In genomic region chr2:166487688-166488087, GRCm38 (mm10) we compare ENCODE assay signal across 9 mouse cellular contexts.
DNase-seq lines count a peak whose midpoint lies in the region; ATAC-seq and TF ChIP-seq lines count a peak whose summit lies in the region.
"Had no signal": no experiment of that assay in that cellular context is flagged by ENCODE, and none has a peak within 500 bp of the region (broad histone marks: within the 10 kb centered on the region; RNA-seq: fewer than 3 reads in every experiment).

No protein-coding gene starts in this region.

- no peak overlapping the region for H3K9ac ChIP-seq in heart, embryonic 15.5 days
- 0 out of 2 replicates have a peak overlapping the region, but pooled peaks have one; percentile 4 for H3K9ac ChIP-seq in midbrain, embryonic 11.5 days (ENCODE audit: low read length)
- H3K9ac ChIP-seq in midbrain, embryonic 16.5 days (ENCODE audit: low read depth, low read length) = no peak overlapping the region
- H3K9ac ChIP-seq in liver, postnatal 0 days (replicated peaks) = no peak overlapping the region
- H3K9ac ChIP-seq: liver, embryonic 15.5 days had no signal

- no peak overlapping the region for H3K4me2 ChIP-seq in heart, embryonic 15.5 days
- no peak overlapping the region for H3K4me2 ChIP-seq in midbrain, embryonic 11.5 days
- H3K4me2 ChIP-seq in midbrain, embryonic 16.5 days (ENCODE audit: low read length) = no peak overlapping the region
- no peak overlapping the region for H3K4me2 ChIP-seq in liver, postnatal 0 days (ENCODE audit: low read depth, low read length)
- H3K4me2 ChIP-seq: liver, embryonic 15.5 days had no signal

- H3K4me3 ChIP-seq in heart, embryonic 15.5 days = no peak overlapping the region
- no peak overlapping the region for H3K4me3 ChIP-seq in midbrain, embryonic 11.5 days (ENCODE audit: low read depth, low read length)
- no peak overlapping the region for H3K4me3 ChIP-seq in midbrain, embryonic 16.5 days (ENCODE audit: low read depth, low read length)
- H3K4me3 ChIP-seq in limb, embryonic 10.5 days = no peak overlapping the region
- no peak overlapping the region for H3K4me3 ChIP-seq in layer of hippocampus, adult 2 months
- no peak overlapping the region for H3K4me3 ChIP-seq in liver, postnatal 0 days (ENCODE audit: low read depth, low read length)
- H3K4me3 ChIP-seq: liver, embryonic 15.5 days had no signal

- TF ChIP-seq CTCF in layer of hippocampus, adult 2 months (conservative IDR thresholded peaks at IDR 0.05) = no peak
- no peak for TF ChIP-seq CTCF in liver, postnatal 0 days (IDR thresholded peaks at IDR 0.05; ENCODE audit: low read depth)

- H3K36me3 ChIP-seq in heart, embryonic 15.5 days = no peaks in the 10 kb centered on the region
- no peaks in the 10 kb centered on the region for H3K36me3 ChIP-seq in midbrain, embryonic 11.5 days (ENCODE audit: control insufficient read depth, insufficient read depth, low read length)
- no peaks in the 10 kb centered on the region for H3K36me3 ChIP-seq in midbrain, embryonic 16.5 days (ENCODE audit: control insufficient read depth, insufficient read depth, low read length)
- no peaks in the 10 kb centered on the region for H3K36me3 ChIP-seq in limb, embryonic 10.5 days
- no peaks in the 10 kb centered on the region for H3K36me3 ChIP-seq in liver, postnatal 0 days (replicated peaks; ENCODE audit: insufficient read depth, low read length)
- H3K36me3 ChIP-seq: liver, embryonic 15.5 days had no signal

- DNase-seq in heart, adult 9 months (ENCODE audit: low spot score in 2 of 2) = no peak
- no peak for DNase-seq in midbrain, embryonic 11.5 days (ENCODE audit: low spot score, missing footprints)
- peak; percentile 53 to 64 for DNase-seq in adrenal gland, postnatal 36 days
- DNase-seq in limb, embryonic 10.5 days (ENCODE audit: low spot score) = no peak
- DNase-seq in layer of hippocampus, adult 2 months (ENCODE audit: low spot score in 2 of 2) = no peak
- DNase-seq in liver, postnatal 0 days = no peak

- peaks cover 48% of the 10 kb centered on the region for H3K4me1 ChIP-seq in heart, embryonic 15.5 days (replicated peaks)
- H3K4me1 ChIP-seq in midbrain, embryonic 11.5 days (ENCODE audit: control insufficient read depth, insufficient read depth, low read length) = peaks cover 35% of the 10 kb centered on the region
- H3K4me1 ChIP-seq in midbrain, embryonic 16.5 days (ENCODE audit: control insufficient read depth, insufficient read depth, low read length) = peaks cover 28% of the 10 kb centered on the region
- peaks cover 78% of the 10 kb centered on the region for H3K4me1 ChIP-seq in limb, embryonic 10.5 days
- H3K4me1 ChIP-seq in liver, postnatal 0 days (ENCODE audit: insufficient read depth) = 0 out of 2 replicates have a peak, but pooled peaks cover 7% of the 10 kb centered on the region
- H3K4me1 ChIP-seq: liver, embryonic 15.5 days had no signal

- H3K27me3 ChIP-seq in heart, embryonic 15.5 days = no peaks in the 10 kb centered on the region
- H3K27me3 ChIP-seq in midbrain, embryonic 11.5 days (ENCODE audit: control insufficient read depth, insufficient read depth, low read length) = no peaks in the 10 kb centered on the region
- no peaks in the 10 kb centered on the region for H3K27me3 ChIP-seq in midbrain, embryonic 16.5 days (ENCODE audit: control insufficient read depth, insufficient read depth, low read depth, low read length)
- H3K27me3 ChIP-seq in limb, embryonic 10.5 days (ENCODE audit: low read depth, poor library complexity, severe bottlenecking) = no peaks in the 10 kb centered on the region
- H3K27me3 ChIP-seq in liver, postnatal 0 days (ENCODE audit: insufficient read depth, low read length) = no peaks in the 10 kb centered on the region
- H3K27me3 ChIP-seq: liver, embryonic 15.5 days had no signal

- ATAC-seq in heart, embryonic 15.5 days (replicated peaks; ENCODE audit: insufficient number of reproducible peaks, insufficient read depth, low FRiP score, low read depth) = peak; percentile 40; the same call in 1 of the 2 replicates
- ATAC-seq in midbrain, embryonic 11.5 days (ENCODE audit: low FRiP score) = no peak
- ATAC-seq in midbrain, embryonic 16.5 days = no peak
- no peak for ATAC-seq in liver, postnatal 0 days

- WGBS in heart, embryonic 15.5 days = 81% methylated on average over 15 of the region's 15 CpGs
- WGBS in midbrain, embryonic 11.5 days = 89% methylated on average over 15 of the region's 15 CpGs
- WGBS in midbrain, embryonic 16.5 days = 76% methylated on average over 15 of the region's 15 CpGs
- 95% methylated on average over 15 of the region's 15 CpGs for WGBS in limb, embryonic 10.5 days
- 81% methylated on average over 15 of the region's 15 CpGs for WGBS in liver, postnatal 0 days (ENCODE audit: insufficient replicate concordance)

- no peak for TF ChIP-seq EP300 in liver, postnatal 0 days (IDR thresholded peaks at IDR 0.05; ENCODE audit: low read depth)

- H3K27ac ChIP-seq in heart, embryonic 15.5 days = no peak overlapping the region
- H3K27ac ChIP-seq in midbrain, embryonic 11.5 days (ENCODE audit: low read depth, low read length) = 0 out of 2 replicates have a peak overlapping the region, but pooled peaks have one; percentile 40
- no peak overlapping the region; the same call in 1 of the 2 replicates for H3K27ac ChIP-seq in midbrain, embryonic 16.5 days (ENCODE audit: low read length)
- peak overlapping the region; percentile 79 for H3K27ac ChIP-seq in limb, embryonic 10.5 days
- no peak overlapping the region for H3K27ac ChIP-seq in layer of hippocampus, adult 2 months
- H3K27ac ChIP-seq in liver, postnatal 0 days (ENCODE audit: low read depth) = no peak overlapping the region
- H3K27ac ChIP-seq: liver, embryonic 15.5 days had no signal

- no peaks in the 10 kb centered on the region for H3K9me3 ChIP-seq in heart, embryonic 15.5 days (replicated peaks)
- H3K9me3 ChIP-seq in midbrain, embryonic 11.5 days (ENCODE audit: control insufficient read depth, low read length) = no peaks in the 10 kb centered on the region
- no peaks in the 10 kb centered on the region for H3K9me3 ChIP-seq in midbrain, embryonic 16.5 days (replicated peaks; ENCODE audit: control insufficient read depth, low read length, poor library complexity, severe bottlenecking)
- H3K9me3 ChIP-seq in limb, embryonic 10.5 days (replicated peaks) = no peaks in the 10 kb centered on the region
- H3K9me3 ChIP-seq in liver, postnatal 0 days (ENCODE audit: low read length) = no peaks in the 10 kb centered on the region
- H3K9me3 ChIP-seq: liver, embryonic 15.5 days had no signal

Comparison
In these comparisons a context has a peak if more than half of its experiments do, and no peak if none do; other contexts are left out.
1. H3K27ac ChIP-seq: peak in midbrain, embryonic 11.5 days (single experiment) and limb, embryonic 10.5 days (single experiment); none in heart, embryonic 15.5 days (single experiment), midbrain, embryonic 16.5 days (single experiment), layer of hippocampus, adult 2 months (single experiment) and liver, postnatal 0 days (single experiment).
2. DNase-seq: peak in adrenal gland, postnatal 36 days (2 of 2); none in heart, adult 9 months (0 of 2), midbrain, embryonic 11.5 days (single experiment), limb, embryonic 10.5 days (single experiment), layer of hippocampus, adult 2 months (0 of 2) and liver, postnatal 0 days (single experiment).